8 mouse cellular contexts compared by ENCODE assay signal in the genomic region with DNA sequence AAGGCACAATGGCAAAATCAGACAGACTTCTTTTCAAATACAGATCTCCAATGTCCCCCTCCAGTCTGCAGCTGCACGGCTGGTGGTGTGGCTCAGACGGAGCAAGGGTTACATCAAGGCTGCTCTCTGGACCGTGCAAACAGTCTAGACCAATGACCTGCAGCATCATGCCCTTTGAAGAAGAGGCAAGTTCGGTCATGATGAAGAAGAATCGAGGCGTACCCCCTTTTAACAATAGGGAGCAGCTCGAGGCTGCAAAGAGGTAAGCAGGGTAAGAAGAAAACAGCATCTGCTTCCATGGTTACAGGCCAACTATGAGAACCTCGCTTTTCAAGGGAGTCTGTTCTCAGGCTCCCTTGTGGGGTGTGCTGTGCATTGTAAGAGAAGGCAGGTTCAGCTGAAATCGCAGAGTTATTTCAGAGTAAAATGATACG.
DNase-seq lines count a peak whose midpoint lies in the region; ATAC-seq and TF ChIP-seq lines count a peak whose summit lies in the region.

No protein-coding gene starts in this region.

- no peak for DNase-seq in testis, postnatal 10 days (ENCODE audit: low spot score)
- DNase-seq in kidney, postnatal 10 days, result peak; percentile 58
- peak; percentile 37 for DNase-seq in right cerebral cortex, postnatal 4 days
- DNase-seq in spleen, adult 18-20 months, result no peak
- no peak for DNase-seq in thymus, postnatal 36 days

- no peaks in the 10 kb centered on the region for H3K27me3 ChIP-seq in testis, adult 2 months (ENCODE audit: control insufficient read depth, insufficient read depth, low read length)
- H3K27me3 ChIP-seq in liver, embryonic 16.5 days (ENCODE audit: control insufficient read depth, insufficient read depth, low read depth, low read length), result no peaks in the 10 kb centered on the region

- WGBS in liver, embryonic 16.5 days (ENCODE audit: insufficient replicate concordance), result 49% methylated on average over 10 of the region's 10 CpGs

- no peak overlapping the region for H3K9ac ChIP-seq in liver, embryonic 16.5 days (ENCODE audit: low read depth, low read length)

- no peak for TF ChIP-seq CTCF in testis, adult 2 months (IDR thresholded peaks at IDR 0.05; ENCODE audit: control insufficient read depth, insufficient read depth, insufficient replicate concordance, low read depth, low read length)

- TF ChIP-seq POLR2A in testis, adult 2 months (IDR thresholded peaks at IDR 0.05; ENCODE audit: control insufficient read depth, low read depth, low read length), result no peak

- no peaks in the 10 kb centered on the region; the same call in 1 of the 2 replicates for H3K4me1 ChIP-seq in testis, adult 2 months (ENCODE audit: control insufficient read depth, insufficient read depth, low read length)
- H3K4me1 ChIP-seq in liver, embryonic 16.5 days (ENCODE audit: control insufficient read depth, low read depth, low read length), result no peaks in the 10 kb centered on the region; the same call in 1 of the 2 replicates

- peak overlapping the region; percentile 4; the same call in 1 of the 2 replicates for H3K4me3 ChIP-seq in testis, adult 2 months (ENCODE audit: control insufficient read depth, low read depth, low read length)
- peak overlapping the region; percentile 21; the same call in 1 of the 2 replicates for H3K4me3 ChIP-seq in liver, embryonic 16.5 days (ENCODE audit: low read depth, low read length)

- peak overlapping the region; percentile 24; the same call in 1 of the 2 replicates for H3K4me2 ChIP-seq in liver, embryonic 16.5 days (ENCODE audit: low read depth, low read length)

- peak; percentile 53 for ATAC-seq in frontal cortex, adult (ENCODE audit: low TSS enrichment)
- ATAC-seq in liver, embryonic 16.5 days (ENCODE audit: low read depth), result peak; percentile 71

- no peaks in the 10 kb centered on the region for H3K36me3 ChIP-seq in testis, adult 2 months (ENCODE audit: control insufficient read depth, insufficient read depth, low read length)
- no peaks in the 10 kb centered on the region for H3K36me3 ChIP-seq in liver, embryonic 16.5 days (ENCODE audit: control insufficient read depth, insufficient read depth)

- H3K9me3 ChIP-seq in liver, embryonic 16.5 days (replicated peaks; ENCODE audit: control insufficient read depth, low read length), result no peaks in the 10 kb centered on the region

- H3K27ac ChIP-seq in testis, adult 2 months (ENCODE audit: control insufficient read depth, insufficient read depth, low read depth, low read length), result peak overlapping the region; percentile 12
- H3K27ac ChIP-seq in liver, embryonic 16.5 days (ENCODE audit: low read length), result no peak overlapping the region

Comparison
In these comparisons a context has a peak if more than half of its experiments do, and no peak if none do; other contexts are left out.
1. DNase-seq: peak in kidney, postnatal 10 days (single experiment) and right cerebral cortex, postnatal 4 days (single experiment); none in testis, postnatal 10 days (single experiment), spleen, adult 18-20 months (0 of 2) and thymus, postnatal 36 days (0 of 2).